Mouse (Mus musculus): Measurements from ENCODE around the gene Clec16a.

Gene Clec16a

GRCm38 (mm10) chr16:10642857-10643633 is 97.9 kb downstream of the Clec16a start:
- DNase-seq (ENCODE audit: extremely low read depth, low read depth, low spot score), result no peak

- DNase-seq (ENCODE audit: extremely low read depth, low read depth, low spot score), result no peak
Observed at GRCm38 (mm10) chr16:10644238-10644637, 99.1 kb downstream of the Clec16a start.

- no peak for DNase-seq (ENCODE audit: extremely low read depth, low read depth, low spot score)
Observed at GRCm38 (mm10) chr16:10644731-10645130, 99.6 kb downstream of the Clec16a start.

- DNase-seq (ENCODE audit: extremely low read depth, low read depth, low spot score), result no peak
Observed at GRCm38 (mm10) chr16:10651804-10652203, 106.7 kb downstream of the Clec16a start.

GRCm38 (mm10) chr16:10652935-10653334 is 107.8 kb downstream of the Clec16a start:
- no peak for DNase-seq (ENCODE audit: extremely low read depth, low read depth, low spot score)

- no peak for DNase-seq (ENCODE audit: extremely low read depth, low read depth, low spot score)
Observed at GRCm38 (mm10) chr16:10655236-10655635, 110.1 kb downstream of the Clec16a start.

GRCm38 (mm10) chr16:10655926-10656325 is 110.8 kb downstream of the Clec16a start:
- no peak for DNase-seq (ENCODE audit: extremely low read depth, low read depth, low spot score)

- DNase-seq (ENCODE audit: extremely low read depth, low read depth, low spot score), result no peak
Observed at GRCm38 (mm10) chr16:10656461-10656860, 111.3 kb downstream of the Clec16a start.

GRCm38 (mm10) chr16:10656939-10657338 is 111.8 kb downstream of the Clec16a start:
- DNase-seq (ENCODE audit: extremely low read depth, low read depth, low spot score), result no peak

- DNase-seq (ENCODE audit: extremely low read depth, low read depth, low spot score), result no peak
Observed at GRCm38 (mm10) chr16:10659211-10659610, 114.1 kb downstream of the Clec16a start.

- no peak for DNase-seq (ENCODE audit: extremely low read depth, low read depth, low spot score)
Observed at GRCm38 (mm10) chr16:10660526-10660925, 115.4 kb downstream of the Clec16a start.

- DNase-seq (ENCODE audit: extremely low read depth, low read depth, low spot score), result no peak
Observed at GRCm38 (mm10) chr16:10661385-10661784, 116.2 kb downstream of the Clec16a start.

GRCm38 (mm10) chr16:10663890-10664731 is 119.0 kb downstream of the Clec16a start:
- no peak for DNase-seq (ENCODE audit: extremely low read depth, low read depth, low spot score)

GRCm38 (mm10) chr16:10664921-10665894 is 120.1 kb downstream of the Clec16a start:
- no peak for DNase-seq (ENCODE audit: extremely low read depth, low read depth, low spot score)

GRCm38 (mm10) chr16:10666766-10667165 is 121.6 kb downstream of the Clec16a start:
- DNase-seq (ENCODE audit: extremely low read depth, low read depth, low spot score), result no peak

GRCm38 (mm10) chr16:10668453-10668852 is 123.3 kb downstream of the Clec16a start:
- DNase-seq (ENCODE audit: extremely low read depth, low read depth, low spot score), result no peak

GRCm38 (mm10) chr16:10668991-10669703 is 124.0 kb downstream of the Clec16a start:
- DNase-seq (ENCODE audit: extremely low read depth, low read depth, low spot score), result no peak

GRCm38 (mm10) chr16:10669936-10670335 is 124.8 kb downstream of the Clec16a start:
- DNase-seq (ENCODE audit: extremely low read depth, low read depth, low spot score), result no peak

GRCm38 (mm10) chr16:10672490-10672889 is 127.4 kb downstream of the Clec16a start:
- DNase-seq (ENCODE audit: extremely low read depth, low read depth, low spot score), result no peak

GRCm38 (mm10) chr16:10674020-10674419 is 128.9 kb downstream of the Clec16a start:
- no peak for DNase-seq (ENCODE audit: extremely low read depth, low read depth, low spot score)

All from fat pad, adult 2 months (tissue).